Mouse (Mus musculus) stomach, postnatal 0 days (tissue): Measurements from ENCODE around the gene Vangl2. TPM values are rescaled to one million over a fixed set of nuclear protein-coding genes. Genes with fewer than 3 reads are reported as not detected.

Source experiments
- ATAC-seq: fragments of 200-750 bp; cut with Nextera tagmentation; 2 replicates; pipeline ENCODE4 v1.8.0; 2017; ENCODE audit not compliant: low FRiP score, low TSS enrichment
- DNase-seq: peaks from one replicate; pipeline ENCODE4 v3.0.0-alpha.2; 2016; ENCODE audit warnings: low spot score
- H3K27ac ChIP-seq: fragments of 300-500 bp; sonication (generic); replicated peaks from 2 replicates; pipeline ENCODE4 v1.5.1; 2014; ENCODE audit warnings: mild to moderate bottlenecking, control low read depth
- H3K27me3 ChIP-seq: fragments of 300-500 bp; sonication (generic); 2 replicates; pipeline ENCODE4 v1.6.1; 2014; ENCODE audit warnings: low read length; ENCODE audit not compliant: control insufficient read depth, insufficient read depth
- H3K36me3 ChIP-seq: fragments of 300-500 bp; sonication (generic); 2 replicates; pipeline ENCODE4 v1.6.1; 2014; ENCODE audit warnings: low read length, mixed read lengths; ENCODE audit not compliant: control insufficient read depth, insufficient read depth
- H3K4me1 ChIP-seq: fragments of 300-500 bp; sonication (generic); replicated peaks from 2 replicates; pipeline ENCODE4 v1.6.1; 2014; ENCODE audit warnings: antibody characterized with exemption; ENCODE audit not compliant: control insufficient read depth, insufficient read depth
- H3K4me2 ChIP-seq: fragments of 300-500 bp; sonication (generic); replicated peaks from 2 replicates; pipeline ENCODE4 v1.6.1; 2014; ENCODE audit warnings: low read depth, mild to moderate bottlenecking, control low read depth, moderate library complexity
- H3K4me3 ChIP-seq: fragments of 300-500 bp; sonication (generic); 2 replicates; pipeline ENCODE4 v1.5.1; 2014; ENCODE audit warnings: low read depth, low read length, control low read depth
- H3K9ac ChIP-seq: fragments of 300-500 bp; sonication (generic); 2 replicates; pipeline ENCODE4 v1.6.1; 2014; ENCODE audit warnings: mild to moderate bottlenecking, low read length, control low read depth, mixed read lengths
- H3K9me3 ChIP-seq: fragments of 300-500 bp; sonication (generic); 2 replicates; pipeline ENCODE4 v1.6.1; 2016; ENCODE audit warnings: low read length; ENCODE audit not compliant: control insufficient read depth
- CTCF ChIP-seq: IDR thresholded peaks from 2 replicates; pipeline ENCODE4 v1.5.1; 2016; ENCODE audit warnings: antibody characterized with exemption, low read depth, mild to moderate bottlenecking, moderate library complexity
- EP300 ChIP-seq: optimal IDR thresholded peaks from 2 replicates; pipeline ENCODE3; 2016; ENCODE audit warnings: antibody characterized with exemption
- WGBS: fragments of 180-500 bp; shearing (Covaris S2); extraction: QIAGEN DNeasy Blood & Tissue Kit; methylation state at CpG from one replicate; pipeline ENCODE4 v1.1.7; 2014; 5-methylcytosine and 5-hydroxymethylcytosine counted together
- polyA plus RNA-seq: library from polyadenylated mRNA; unstranded; fragments of >200 nt; fragmentation: Nextera tagmentation; extraction: Ambion mirVana; gene quantifications from 2 replicates; pipeline ENCODE4 v1.2.1, GENCODE M21; 2015

Vangl2 gene
- polyA plus RNA-seq, 1 experiment from 2014 or later: 5.4 TPM

DNA sequence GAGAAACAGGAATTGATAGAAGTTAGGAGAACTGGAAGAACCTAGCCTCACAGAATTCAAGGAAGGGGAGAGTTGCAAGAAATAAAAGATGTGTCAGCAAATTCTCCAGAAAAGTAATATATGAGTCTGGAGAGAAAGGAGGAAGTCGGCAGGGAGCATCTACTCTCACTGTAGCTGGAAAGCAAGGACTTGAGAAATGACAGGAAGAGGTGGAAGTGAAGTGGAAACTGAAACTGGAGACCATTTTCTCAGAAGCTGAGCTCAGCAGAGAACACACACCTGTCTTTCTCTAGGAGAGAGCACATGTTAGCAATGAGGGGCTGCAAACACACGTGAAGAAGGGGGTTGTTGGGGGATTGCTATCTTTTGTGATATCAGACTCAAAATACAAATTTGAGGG is 70.8 kb downstream of the Vangl2 start:
- no peak overlapping the region for H3K9ac ChIP-seq
- H3K27me3 ChIP-seq: no peaks in the 10 kb centered on the region
- no peak overlapping the region for H3K4me2 ChIP-seq
- DNase-seq: no peak
- TF ChIP-seq EP300 (no peak), CTCF (no peak)
- 56% methylated on average over 2 of the region's 2 CpGs for WGBS
- no peak overlapping the region for H3K4me3 ChIP-seq
- H3K27ac ChIP-seq: no peak overlapping the region
- no peaks in the 10 kb centered on the region for H3K4me1 ChIP-seq
- no peak for ATAC-seq
- H3K9me3 ChIP-seq: no peaks in the 10 kb centered on the region
- H3K36me3 ChIP-seq: no peaks in the 10 kb centered on the region

- WGBS: 63% methylated on average over 6 of the region's 6 CpGs
- no peak overlapping the region for H3K4me3 ChIP-seq
- TF ChIP-seq CTCF: no peak
- no peak for TF ChIP-seq EP300
- H3K4me1 ChIP-seq: no peaks in the 10 kb centered on the region
- ATAC-seq: no peak
- H3K36me3 ChIP-seq: no peaks in the 10 kb centered on the region
- H3K27ac ChIP-seq: no peak overlapping the region
- no peak overlapping the region for H3K4me2 ChIP-seq
- H3K9me3 ChIP-seq: no peaks in the 10 kb centered on the region
- H3K9ac ChIP-seq: no peak overlapping the region
- no peaks in the 10 kb centered on the region for H3K27me3 ChIP-seq
- DNase-seq: no peak
Observed at GRCm38 (mm10) chr1:171955071-171955470, 73.2 kb downstream of the Vangl2 start.

Other genes starting within 250 kb of the Vangl2 start
- 1.5 and 1.8 TPM in 2 replicates for gene Cd84, start 188.7 kb downstream of the Vangl2 start, polyA plus RNA-seq
- not detected in 2 replicates for gene Gm10521, start 132.8 kb downstream of the Vangl2 start, polyA plus RNA-seq
- gene Slamf6, start 110.9 kb downstream of the Vangl2 start, polyA plus RNA-seq: 0.06 and 0.36 TPM in 2 replicates
- not detected in 2 replicates for gene Nhlh1, start 29.1 kb upstream of the Vangl2 start, polyA plus RNA-seq
- gene Copa, start 54.1 kb upstream of the Vangl2 start, polyA plus RNA-seq: 89.6 and 90.8 TPM in 2 replicates
- 79.3 and 84.2 TPM in 2 replicates for gene Ncstn, start 54.4 kb upstream of the Vangl2 start, polyA plus RNA-seq
- gene Pex19, start 98.3 kb upstream of the Vangl2 start, polyA plus RNA-seq: 82.9 and 92.0 TPM in 2 replicates
- 57.0 and 59.8 TPM in 2 replicates for gene Dcaf8, start 119.6 kb upstream of the Vangl2 start, polyA plus RNA-seq
- 79.4 and 81.6 TPM in 2 replicates for gene Pea15a, start 178.4 kb upstream of the Vangl2 start, polyA plus RNA-seq
- 9.8 and 9.9 TPM in 2 replicates for gene Casq1, start 191.4 kb upstream of the Vangl2 start, polyA plus RNA-seq
- not detected in 2 replicates for gene Atp1a4, start 230.0 kb upstream of the Vangl2 start, polyA plus RNA-seq
- 19.1 and 19.5 TPM in 2 replicates for gene Igsf8, start 233.2 kb upstream of the Vangl2 start, polyA plus RNA-seq